Mouse (Mus musculus) kidney, adult 2 months (tissue): Measurements from ENCODE around the gene Hamp2.

Source experiments
- CTCF ChIP-seq: fragments of 200-500 bp; conservative IDR thresholded peaks from 2 replicates; pipeline ENCODE4 v1.5.1; 2011; ENCODE audit warnings: low read depth, mild to moderate bottlenecking, control low read depth, low read length, moderate library complexity, mixed read lengths; ENCODE audit not compliant: insufficient read depth, insufficient read length
- POLR2A ChIP-seq: fragments of 200-500 bp; IDR thresholded peaks from one replicate; pipeline ENCODE4 v1.6.1; 2011; ENCODE audit warnings: low read depth, low read length, control low read depth

- TF ChIP-seq CTCF (no peak), POLR2A (no peak)
Observed at GRCm38 (mm10) chr7:30964366-30964765, 39.9 kb upstream of the Hamp2 start.
